Mouse (Mus musculus): Measurements from ENCODE around the gene Gm20403. TPM values are rescaled to one million over a fixed set of nuclear protein-coding genes. Genes with fewer than 3 reads are reported as not detected.
A peak's percentile ranks its signal among the peaks of the same experiment; 100 is the strongest.

The Gm20403 gene
- total and polyA plus RNA-seq, 3 experiments = not detected

DNA sequence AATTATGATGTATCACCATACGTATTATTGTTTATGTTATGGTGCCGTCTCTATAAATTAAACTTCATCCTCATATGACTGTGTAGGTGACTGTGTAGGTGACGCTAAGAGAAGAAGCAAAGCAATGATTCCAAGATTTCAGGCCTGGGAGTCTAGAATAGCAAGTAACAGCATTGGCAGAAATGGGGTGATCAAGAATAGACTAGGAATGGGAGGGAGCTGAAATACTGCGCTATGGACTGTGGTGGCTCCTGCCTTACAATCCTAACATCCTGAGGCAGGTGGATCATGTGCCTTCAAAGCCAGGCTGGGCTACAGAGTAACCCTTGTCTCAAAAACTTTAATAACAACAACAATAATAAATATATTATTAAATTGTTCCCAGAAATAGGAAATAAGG is 8.1 kb upstream of the Gm20403 start:
- peaks cover 0 to 9% of the 10 kb centered on the region in 2 experiments; a peak in 2 of 4 replicates for H3K36me3 ChIP-seq (ENCODE audit: control insufficient read depth in 1 of 2, insufficient read depth in 2 of 2, low read length in 2 of 2)
- DNase-seq (ENCODE audit: low read depth, low spot score) = no peak
- TF ChIP-seq POLR2AphosphoS5 (IDR thresholded peaks at IDR 0.05; ENCODE audit: borderline replicate concordance, low read depth, low read length) = no peak
- TF ChIP-seq POLR2A (IDR thresholded peaks at IDR 0.05; ENCODE audit: control insufficient read depth in 1 of 2, insufficient read depth in 1 of 2, low read depth in 1 of 2, low read length in 2 of 2, poor library complexity in 1 of 2) = no peak
- 0 out of 2 replicates have a peak, but pooled peaks have one; percentile 5 for TF ChIP-seq KAT2A (conservative IDR thresholded peaks at IDR 0.05; ENCODE audit: low read depth, low read length)
- peak overlapping the region; percentile 95 for H3K27ac ChIP-seq (ENCODE audit: control insufficient read depth, low read depth, low read length)
- H3K9ac ChIP-seq (ENCODE audit: control insufficient read depth, low read depth, low read length, poor library complexity, severe bottlenecking) = peak overlapping the region; percentile 87
- no peaks in the 10 kb centered on the region for H3K9me3 ChIP-seq (replicated peaks; ENCODE audit: insufficient read depth, low read length)
- peaks cover 5 to 13% of the 10 kb centered on the region in 2 experiments for H3K4me1 ChIP-seq (ENCODE audit: control insufficient read depth in 1 of 2, insufficient read depth in 2 of 2, low read length in 2 of 2)
- peak overlapping the region; percentile 87 to 90 for H3K4me3 ChIP-seq (ENCODE audit: control insufficient read depth in 1 of 2, insufficient read depth in 1 of 2, low read depth in 2 of 2, low read length in 2 of 2)
- no peaks in the 10 kb centered on the region for H3K27me3 ChIP-seq (ENCODE audit: control insufficient read depth in 1 of 2, insufficient read depth in 2 of 2, low read length in 2 of 2)
- H3K79me2 ChIP-seq (ENCODE audit: control insufficient read depth, insufficient read depth, low read length, poor library complexity) = peaks cover 2% of the 10 kb centered on the region; the same call in 1 of the 2 replicates

DNA sequence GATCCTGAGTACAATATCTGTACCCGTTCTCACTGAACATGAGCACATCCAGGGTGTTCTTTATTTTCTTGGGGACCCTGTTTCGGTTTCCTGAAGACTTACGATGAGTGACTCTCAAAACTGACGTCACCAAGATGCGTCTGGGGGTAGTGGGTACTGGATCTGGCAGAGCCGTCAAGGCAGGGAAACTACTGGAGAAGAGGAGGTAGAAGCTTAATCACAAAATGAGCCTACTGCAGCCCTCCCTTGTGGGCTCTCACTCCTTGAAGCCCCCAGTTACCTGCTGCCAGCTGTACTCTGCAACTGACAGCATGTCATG is 7.7 kb upstream of the Gm20403 start:
- Histone ChIP-seq H3K4me1 (ENCODE audit: control insufficient read depth in 1 of 2, insufficient read depth in 2 of 2, low read length in 2 of 2) (peaks cover 5 to 16% of the 10 kb centered on the region in 2 experiments), H3K27me3 (ENCODE audit: control insufficient read depth in 1 of 2, insufficient read depth in 2 of 2, low read length in 2 of 2) (no peaks in the 10 kb centered on the region), H3K27ac (ENCODE audit: control insufficient read depth, low read depth, low read length) (peak overlapping the region; percentile 95), H3K36me3 (ENCODE audit: control insufficient read depth in 1 of 2, insufficient read depth in 2 of 2, low read length in 2 of 2) (peaks cover 0 to 10% of the 10 kb centered on the region in 2 experiments; a peak in 2 of 4 replicates), H3K9me3 (replicated peaks; ENCODE audit: insufficient read depth, low read length) (no peaks in the 10 kb centered on the region), H3K79me2 (ENCODE audit: control insufficient read depth, insufficient read depth, low read length, poor library complexity) (peaks cover 2% of the 10 kb centered on the region; the same call in 1 of the 2 replicates), H3K9ac (ENCODE audit: control insufficient read depth, low read depth, low read length, poor library complexity, severe bottlenecking) (peak overlapping the region; percentile 87), H3K4me3 (ENCODE audit: control insufficient read depth in 1 of 2, insufficient read depth in 1 of 2, low read depth in 2 of 2, low read length in 2 of 2) (peak overlapping the region; percentile 87 to 90)
- DNase-seq (ENCODE audit: low read depth, low spot score) = peak; percentile 90
- TF ChIP-seq TBP (IDR thresholded peaks at IDR 0.05; ENCODE audit: low read depth, low read length) = peak; percentile 57; the same call in 1 of the 2 replicates
- TF ChIP-seq GATA1 (IDR thresholded peaks at IDR 0.05; ENCODE audit: low read depth, low read length) = 0 out of 2 replicates have a peak, but pooled peaks have one; percentile 9
- no peak for TF ChIP-seq ZKSCAN1 (IDR thresholded peaks at IDR 0.05; ENCODE audit: low read depth, low read length)
- TF ChIP-seq MXI1 (IDR thresholded peaks at IDR 0.05; ENCODE audit: low read depth, low read length) = peak; percentile 69
- no peak for TF ChIP-seq CTCF (IDR thresholded peaks at IDR 0.05 in 2 of 3, conservative IDR thresholded peaks at IDR 0.05 in 1 of 3; ENCODE audit: control insufficient read depth in 1 of 3, insufficient read depth in 1 of 3, low read depth in 2 of 3, low read length in 3 of 3, poor library complexity in 1 of 3, severe bottlenecking in 1 of 3)
- no peak for TF ChIP-seq ZNF384 (IDR thresholded peaks at IDR 0.05; ENCODE audit: low read depth, low read length)
- TF ChIP-seq USF1 (IDR thresholded peaks at IDR 0.05; ENCODE audit: low read depth, low read length) = no peak
- no peak for TF ChIP-seq MYB (IDR thresholded peaks at IDR 0.05; ENCODE audit: low read depth, low read length)
- TF ChIP-seq ZC3H11A (IDR thresholded peaks at IDR 0.05; ENCODE audit: low read depth, low read length) = no peak
- TF ChIP-seq EP300 (IDR thresholded peaks at IDR 0.05; ENCODE audit: low read depth in 1 of 2, low read length in 2 of 2) = no peak
- peak; percentile 82 for TF ChIP-seq HCFC1 (IDR thresholded peaks at IDR 0.05; ENCODE audit: low read depth, low read length)
- TF ChIP-seq NELFE (IDR thresholded peaks at IDR 0.05; ENCODE audit: low read depth, low read length) = peak; percentile 69
- no peak for TF ChIP-seq RCOR1 (IDR thresholded peaks at IDR 0.05; ENCODE audit: low read depth, low read length)
- TF ChIP-seq ZMIZ1 (IDR thresholded peaks at IDR 0.05; ENCODE audit: low read depth, low read length) = peak; percentile 49; the same call in 1 of the 2 replicates
- TF ChIP-seq MAZ (IDR thresholded peaks at IDR 0.05; ENCODE audit: low read depth, low read length) = no peak; the same call in 1 of the 2 replicates
- TF ChIP-seq RAD21 (IDR thresholded peaks at IDR 0.05; ENCODE audit: low read depth, low read length) = no peak
- no peak for TF ChIP-seq E2F4 (IDR thresholded peaks at IDR 0.05; ENCODE audit: borderline replicate concordance, low read depth, low read length)
- TF ChIP-seq POLR2AphosphoS5 (IDR thresholded peaks at IDR 0.05; ENCODE audit: borderline replicate concordance, low read depth, low read length) = no peak
- TF ChIP-seq TCF12 (IDR thresholded peaks at IDR 0.05; ENCODE audit: low read depth, low read length) = no peak
- no peak; the same call in 1 of the 2 replicates for TF ChIP-seq SMC3 (IDR thresholded peaks at IDR 0.05; ENCODE audit: low read depth, low read length)
- TF ChIP-seq KAT2A (conservative IDR thresholded peaks at IDR 0.05; ENCODE audit: low read depth, low read length) = 0 out of 2 replicates have a peak, but pooled peaks have one; percentile 14
- TF ChIP-seq TAL1 (IDR thresholded peaks at IDR 0.05; ENCODE audit: low read length) = no peak
- TF ChIP-seq CHD1 (IDR thresholded peaks at IDR 0.05; ENCODE audit: low read depth, low read length) = no peak; the same call in 1 of the 2 replicates
- no peak for TF ChIP-seq MYC (IDR thresholded peaks at IDR 0.05; ENCODE audit: low read depth, low read length)
- no peak for TF ChIP-seq MEF2A (IDR thresholded peaks at IDR 0.05; ENCODE audit: extremely low read depth, insufficient replicate concordance, low read depth, low read length, poor library complexity, severe bottlenecking)
- TF ChIP-seq ELF1 (IDR thresholded peaks at IDR 0.05; ENCODE audit: low read depth, low read length) = peak; percentile 44; the same call in 1 of the 2 replicates
- TF ChIP-seq POLR2AphosphoS2 (IDR thresholded peaks at IDR 0.05; ENCODE audit: low read length) = peak; percentile 67; the same call in 1 of the 2 replicates
- peak; percentile 69 for TF ChIP-seq SIN3A (IDR thresholded peaks at IDR 0.05; ENCODE audit: low read length)
- TF ChIP-seq UBTF (IDR thresholded peaks at IDR 0.05; ENCODE audit: borderline replicate concordance, insufficient read depth, low read depth, low read length) = no peak
- TF ChIP-seq POLR2A (IDR thresholded peaks at IDR 0.05; ENCODE audit: control insufficient read depth in 1 of 2, insufficient read depth in 1 of 2, low read depth in 1 of 2, low read length in 2 of 2, poor library complexity in 1 of 2) = peak; percentile 40 to 68; a peak in 2 of 4 replicates
- no peak for TF ChIP-seq GABPA (IDR thresholded peaks at IDR 0.05; ENCODE audit: low read depth, low read length)
